Mouse (Mus musculus) small intestine, adult 2 months (tissue): ENCODE data around the gene Zfp710.

Experiments
- CTCF ChIP-seq: fragments of 200-500 bp; IDR thresholded peaks from 2 replicates; pipeline ENCODE4 v1.5.1; 2012; ENCODE audit warnings: low read depth, mild to moderate bottlenecking, control low read depth, inconsistent platforms, low read length, moderate library complexity, mixed read lengths; ENCODE audit not compliant: insufficient replicate concordance, insufficient read length; ENCODE audit errors: extremely low read depth
- POLR2A ChIP-seq: fragments of 200-500 bp; IDR thresholded peaks from 2 replicates; pipeline ENCODE4 v1.6.1; 2012; ENCODE audit warnings: low read depth, mild to moderate bottlenecking, control low read depth, inconsistent platforms, low read length, moderate library complexity

GRCm38 (mm10) chr7:79986717-79987116, 37.9 kb upstream of the Zfp710 start:
- TF ChIP-seq POLR2A (no peak), CTCF (no peak)
